Mouse (Mus musculus) hindbrain, embryonic 14.5 days (tissue): ENCODE results near the gene Trim7. TPM values are rescaled to one million over a fixed set of nuclear protein-coding genes. Genes with fewer than 3 reads are reported as not detected.
"Not testable (repeated sequence)": the region's sequence is repeated elsewhere in the genome, so short reads cannot be mapped to it uniquely, and the experiment has no call there.

ENCODE experiments used
- ATAC-seq: fragments of 200-750 bp; cut with Nextera tagmentation; 2 replicates; pipeline ENCODE4 v1.8.0; 2017; ENCODE audit warnings: moderate number of reproducible peaks, mild to moderate bottlenecking, moderate TSS enrichment, moderate library complexity; ENCODE audit not compliant: low FRiP score
- DNase-seq: peaks from one replicate; pipeline ENCODE4 v3.0.0-alpha.2; 2015; ENCODE audit warnings: low spot score
- H3K27ac ChIP-seq: fragments of 300-500 bp; sonication (generic); 2 replicates; pipeline ENCODE4 v1.5.1; 2014; ENCODE audit warnings: mild to moderate bottlenecking, moderate library complexity
- H3K27me3 ChIP-seq: fragments of 300-500 bp; sonication (generic); 2 replicates; pipeline ENCODE4 v1.6.1; 2014; ENCODE audit warnings: mild to moderate bottlenecking, low read length, mixed read lengths; ENCODE audit not compliant: control insufficient read depth, insufficient read depth
- H3K36me3 ChIP-seq: fragments of 300-500 bp; sonication (generic); replicated peaks from 2 replicates; pipeline ENCODE4 v1.6.1; 2014; ENCODE audit not compliant: control insufficient read depth, insufficient read depth
- H3K4me1 ChIP-seq: fragments of 300-500 bp; sonication (generic); replicated peaks from 2 replicates; pipeline ENCODE4 v1.6.1; 2014; ENCODE audit warnings: antibody characterized with exemption, low read length, mixed read lengths; ENCODE audit not compliant: control insufficient read depth, insufficient read depth
- H3K4me2 ChIP-seq: fragments of 300-500 bp; sonication (generic); replicated peaks from 2 replicates; pipeline ENCODE4 v1.6.1; 2014; ENCODE audit warnings: mild to moderate bottlenecking, moderate library complexity
- H3K4me3 ChIP-seq: fragments of 300-500 bp; sonication (generic); replicated peaks from 2 replicates; pipeline ENCODE4 v1.5.1; 2014; ENCODE audit warnings: mild to moderate bottlenecking, low read length
- H3K9ac ChIP-seq: fragments of 300-500 bp; sonication (generic); 2 replicates; pipeline ENCODE4 v1.6.1; 2014
- H3K9me3 ChIP-seq: fragments of 300-500 bp; sonication (generic); 2 replicates; pipeline ENCODE4 v1.6.1; 2016; ENCODE audit warnings: low read length; ENCODE audit not compliant: control insufficient read depth
- WGBS: fragments of 180-500 bp; shearing (Covaris S2); extraction: QIAGEN DNeasy Blood & Tissue Kit; methylation state at CpG from one replicate; pipeline ENCODE4 v1.1.7; 2014; 5-methylcytosine and 5-hydroxymethylcytosine counted together
- polyA plus RNA-seq: library from polyadenylated mRNA; unstranded; fragments of >200 nt; fragmentation: Nextera tagmentation; extraction: Ambion mirVana; gene quantifications from 2 replicates; pipeline ENCODE4 v1.2.1, GENCODE M21; 2014

Gene Trim7
- polyA plus RNA-seq, 1 experiment from 2014 or later: 2.5 TPM

DNA sequence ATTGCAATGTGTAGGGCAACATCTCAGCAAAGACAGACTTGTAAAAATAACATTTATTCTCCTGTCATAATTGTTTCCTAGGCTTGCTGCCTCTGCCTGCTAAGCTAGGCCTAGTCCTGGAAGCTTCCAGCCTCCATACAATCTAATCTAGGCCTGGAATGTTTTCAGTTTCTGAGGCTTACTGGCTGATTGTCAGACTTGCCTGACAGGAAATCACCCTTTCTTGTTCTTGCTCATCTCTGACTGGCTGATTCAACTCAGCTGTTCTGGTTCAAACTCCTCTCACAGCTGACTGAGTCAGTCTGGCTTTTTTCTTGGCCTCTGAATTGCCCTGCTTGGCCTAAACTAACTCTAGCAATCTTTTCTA lies 5.6 kb upstream of the Trim7 start:
- Histone ChIP-seq H3K9ac (no peak overlapping the region), H3K4me1 (peaks cover 23% of the 10 kb centered on the region), H3K4me3 (no peak overlapping the region), H3K27ac (no peak overlapping the region), H3K36me3 (no peaks in the 10 kb centered on the region), H3K4me2 (no peak overlapping the region), H3K9me3 (no peaks in the 10 kb centered on the region), H3K27me3 (peaks cover 24% of the 10 kb centered on the region)
- ATAC-seq (no peak), DNase-seq (no peak)

DNA sequence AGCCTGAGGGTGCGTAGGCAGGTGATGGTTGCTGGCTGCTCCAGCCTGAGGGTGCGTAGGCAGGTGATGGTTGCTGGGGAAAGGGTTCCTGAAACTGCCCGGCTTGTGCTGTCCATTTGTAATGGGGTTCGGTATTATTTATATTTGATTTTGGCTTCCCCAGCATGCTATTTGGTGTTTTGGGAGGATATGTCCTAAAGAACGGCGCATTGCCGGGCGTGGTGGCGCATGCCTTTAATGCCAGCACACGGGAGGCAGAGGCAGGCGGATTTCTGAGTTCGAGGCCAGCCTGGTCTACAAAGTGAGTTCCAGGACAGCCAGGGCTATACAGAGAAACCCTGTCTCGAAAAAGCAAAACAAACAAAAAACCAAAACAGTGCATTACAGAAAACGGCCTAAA lies 4.6 kb upstream of the Trim7 start:
- H3K27ac ChIP-seq, H3K4me3 ChIP-seq, H3K36me3 ChIP-seq, H3K9me3 ChIP-seq, H3K4me2 ChIP-seq, H3K9ac ChIP-seq, ATAC-seq, DNase-seq: not testable (repeated sequence)
- Histone ChIP-seq H3K27me3 (peaks cover 24% of the 10 kb centered on the region), H3K4me1 (peaks cover 13% of the 10 kb centered on the region)
- WGBS: 86% methylated on average over 14 of the region's 14 CpGs

- Histone ChIP-seq H3K27me3 (peaks cover 24% of the 10 kb centered on the region), H3K4me2 (peak overlapping the region; percentile 50), H3K27ac (no peak overlapping the region), H3K4me3 (peak overlapping the region; percentile 25), H3K9ac (no peak overlapping the region), H3K4me1 (peaks cover 16% of the 10 kb centered on the region; the same call in 1 of the 2 replicates), H3K9me3 (no peaks in the 10 kb centered on the region), H3K36me3 (no peaks in the 10 kb centered on the region)
- 34% methylated on average over 14 of the region's 14 CpGs for WGBS
- DNase-seq (no peak), ATAC-seq (no peak)
Measured at GRCm38 (mm10) chr11:48822768-48823512, 3.0 kb upstream of the Trim7 start.

GRCm38 (mm10) chr11:48823536-48823972 lies 2.4 kb upstream of the Trim7 start:
- peaks cover 24% of the 10 kb centered on the region for H3K27me3 ChIP-seq
- H3K27ac ChIP-seq: no peak overlapping the region
- H3K4me2 ChIP-seq: peak overlapping the region; percentile 50
- peaks cover 13% of the 10 kb centered on the region; the same call in 1 of the 2 replicates for H3K4me1 ChIP-seq
- H3K36me3 ChIP-seq: no peaks in the 10 kb centered on the region
- no peak overlapping the region for H3K9ac ChIP-seq
- 2% methylated on average over 15 of the region's 15 CpGs for WGBS
- peak overlapping the region; percentile 25 for H3K4me3 ChIP-seq
- DNase-seq (peak; percentile 89), ATAC-seq (0 out of 2 replicates have a peak, but pooled peaks have one; percentile 35)
- no peaks in the 10 kb centered on the region for H3K9me3 ChIP-seq

- WGBS: 7% methylated on average over 22 of the region's 22 CpGs
- DNase-seq: no peak
Measured at GRCm38 (mm10) chr11:48824311-48824830, 1.6 kb upstream of the Trim7 start.

DNA sequence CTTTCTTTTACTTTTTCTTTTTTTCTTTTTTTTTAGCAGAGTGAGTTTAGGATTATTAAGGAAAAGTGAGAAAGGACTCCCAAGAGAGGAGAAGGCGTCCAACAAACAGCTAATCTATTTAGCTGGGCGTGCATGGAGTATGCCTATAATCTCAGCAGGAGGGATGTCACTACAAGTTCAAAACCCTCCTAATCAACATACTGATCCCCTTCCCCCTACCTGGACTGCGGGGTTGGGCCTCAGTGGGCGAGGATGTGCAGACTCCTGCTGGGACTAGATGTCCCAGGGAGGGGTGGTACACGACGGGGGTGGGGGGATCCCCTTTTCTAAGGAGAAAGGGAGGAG lies 784 bp downstream of the Trim7 start:
- Histone ChIP-seq H3K36me3 (no peaks in the 10 kb centered on the region), H3K27me3 (peaks cover 24% of the 10 kb centered on the region), H3K9me3 (no peaks in the 10 kb centered on the region), H3K27ac (0 out of 2 replicates have a peak overlapping the region, but pooled peaks have one; percentile 14), H3K4me2 (peak overlapping the region; percentile 56), H3K9ac (peak overlapping the region; percentile 34; the same call in 1 of the 2 replicates), H3K4me1 (peaks cover 13% of the 10 kb centered on the region; the same call in 1 of the 2 replicates), H3K4me3 (peak overlapping the region; percentile 41)
- DNase-seq (no peak), ATAC-seq (no peak)
- 0% methylated on average over 6 of the region's 6 CpGs for WGBS

More at GRCm38 (mm10) chr11:48824311-48824830, 1.6 kb upstream of the Trim7 start:
- no peak overlapping the region for H3K9ac ChIP-seq
- no peak for ATAC-seq
- H3K4me2 ChIP-seq: peak overlapping the region; percentile 50
- H3K9me3 ChIP-seq: no peaks in the 10 kb centered on the region
- H3K4me1 ChIP-seq: peaks cover 13% of the 10 kb centered on the region; the same call in 1 of the 2 replicates
- peak overlapping the region; percentile 25 for H3K4me3 ChIP-seq
- no peaks in the 10 kb centered on the region for H3K36me3 ChIP-seq
- H3K27me3 ChIP-seq: peaks cover 24% of the 10 kb centered on the region
- no peak overlapping the region for H3K27ac ChIP-seq

- Histone ChIP-seq H3K9me3 (no peaks in the 10 kb centered on the region), H3K36me3 (no peaks in the 10 kb centered on the region), H3K4me1 (peaks cover 13% of the 10 kb centered on the region; the same call in 1 of the 2 replicates), H3K4me3 (no peak overlapping the region), H3K27me3 (peaks cover 16% of the 10 kb centered on the region), H3K9ac (no peak overlapping the region), H3K4me2 (no peak overlapping the region), H3K27ac (no peak overlapping the region)
- no peak for DNase-seq
- no peak for ATAC-seq
- WGBS: 73% methylated on average over 6 of the region's 6 CpGs
Measured at GRCm38 (mm10) chr11:48827926-48828325, 2.0 kb downstream of the Trim7 start.

- DNase-seq (no peak), ATAC-seq (no peak)
- H3K27ac ChIP-seq: no peak overlapping the region
Measured at GRCm38 (mm10) chr11:48830279-48830678, 4.3 kb downstream of the Trim7 start.

DNA sequence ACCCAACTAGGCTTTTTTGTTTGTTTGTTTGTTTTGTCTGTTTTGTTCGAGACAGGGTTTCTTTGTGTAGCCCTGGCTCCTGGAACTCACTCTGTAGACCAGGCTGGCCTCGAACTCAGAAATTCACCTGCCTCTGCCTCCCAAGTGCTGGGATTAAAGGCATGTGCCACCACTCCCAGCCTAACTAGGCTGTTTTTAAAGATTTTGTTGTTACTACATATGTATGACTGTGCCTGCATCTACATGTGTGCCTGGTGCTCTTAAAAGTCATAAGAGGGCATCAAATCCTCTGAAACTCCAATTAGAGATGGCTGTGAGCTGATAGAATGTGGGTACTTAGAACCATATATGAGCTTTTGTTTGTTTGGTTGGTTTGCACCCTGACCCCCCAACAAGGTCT lies 5.3 kb downstream of the Trim7 start:
- H3K9me3 ChIP-seq: no peaks in the 10 kb centered on the region
- no peaks in the 10 kb centered on the region for H3K36me3 ChIP-seq
- no peak for DNase-seq
- no peak overlapping the region for H3K27ac ChIP-seq
- 0 out of 2 replicates have a peak, but pooled peaks cover 3% of the 10 kb centered on the region for H3K27me3 ChIP-seq
- H3K4me3 ChIP-seq: no peak overlapping the region
- 79% methylated on average over 2 of the region's 2 CpGs for WGBS
- H3K4me2 ChIP-seq: no peak overlapping the region
- H3K9ac ChIP-seq: no peak overlapping the region
- no peak for ATAC-seq
- peaks cover 6% of the 10 kb centered on the region; the same call in 1 of the 2 replicates for H3K4me1 ChIP-seq

More at GRCm38 (mm10) chr11:48830279-48830678, 4.3 kb downstream of the Trim7 start:
- WGBS: 85% methylated on average over 2 of the region's 2 CpGs
- no peaks in the 10 kb centered on the region for H3K36me3 ChIP-seq
- peaks cover 6% of the 10 kb centered on the region; the same call in 1 of the 2 replicates for H3K4me1 ChIP-seq
- no peak overlapping the region for H3K4me2 ChIP-seq
- H3K27me3 ChIP-seq: no peaks in the 10 kb centered on the region
- H3K9ac ChIP-seq: no peak overlapping the region
- H3K4me3 ChIP-seq: no peak overlapping the region
- no peaks in the 10 kb centered on the region for H3K9me3 ChIP-seq
